Mouse (Mus musculus) urinary bladder, postnatal 4 days (tissue): Measurements from ENCODE around the gene Slc2a5.
A peak's percentile ranks its signal among the peaks of the same experiment; 100 is the strongest.

Experiments used
- DNase-seq, 2 experiments: peaks; one replicate each; pipeline ENCODE4 v3.0.0; 2021 to 2022; ENCODE audit warnings: low spot score in 2 of 2

The Slc2a5 gene

GRCm38 (mm10) chr4:150102822-150103221, 16.3 kb upstream of the Slc2a5 start:
- DNase-seq: no peak

DNA sequence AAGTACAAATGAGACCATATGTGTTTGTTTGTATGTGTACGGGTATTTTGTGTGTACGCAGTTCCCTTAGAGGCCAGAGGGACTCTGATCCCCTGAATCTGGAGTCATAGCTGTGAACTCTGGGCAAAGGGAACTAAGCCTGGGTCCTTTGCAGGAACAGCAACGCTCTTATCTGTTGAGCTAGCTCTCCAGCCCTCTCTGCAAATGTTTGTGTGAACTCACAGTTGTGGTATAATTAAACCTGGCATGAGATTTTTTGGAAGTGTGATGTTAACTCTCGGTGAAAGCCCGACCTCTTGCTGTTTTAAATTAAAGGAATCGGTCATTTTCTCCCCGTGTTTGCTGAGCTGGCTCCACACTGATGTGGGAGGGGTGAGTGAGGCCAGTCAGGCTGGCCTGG, 13.4 kb upstream of the Slc2a5 start:
- DNase-seq: no peak

DNA sequence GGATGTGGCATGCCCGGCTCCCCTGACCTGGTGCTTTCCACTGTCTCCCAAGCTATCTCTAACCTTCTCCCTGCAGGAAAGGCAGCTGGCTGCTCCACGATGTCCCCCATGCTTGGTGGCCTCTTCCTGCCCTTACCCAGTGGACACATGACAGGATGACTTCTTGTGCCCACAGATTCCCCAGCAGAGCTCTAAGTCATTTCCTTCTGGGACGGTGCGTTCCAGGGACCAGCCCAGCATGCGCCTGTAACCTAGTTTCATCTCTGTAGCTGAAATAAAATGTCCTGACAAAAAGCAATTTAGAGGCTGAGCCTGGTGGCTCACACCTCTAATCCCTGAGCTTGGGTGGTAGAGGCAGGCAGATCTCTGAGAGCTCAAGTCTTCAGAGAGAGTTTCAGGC, 12.4 kb upstream of the Slc2a5 start:
- DNase-seq: no peak

GRCm38 (mm10) chr4:150109636-150110035, 9.4 kb upstream of the Slc2a5 start:
- DNase-seq: no peak

DNA sequence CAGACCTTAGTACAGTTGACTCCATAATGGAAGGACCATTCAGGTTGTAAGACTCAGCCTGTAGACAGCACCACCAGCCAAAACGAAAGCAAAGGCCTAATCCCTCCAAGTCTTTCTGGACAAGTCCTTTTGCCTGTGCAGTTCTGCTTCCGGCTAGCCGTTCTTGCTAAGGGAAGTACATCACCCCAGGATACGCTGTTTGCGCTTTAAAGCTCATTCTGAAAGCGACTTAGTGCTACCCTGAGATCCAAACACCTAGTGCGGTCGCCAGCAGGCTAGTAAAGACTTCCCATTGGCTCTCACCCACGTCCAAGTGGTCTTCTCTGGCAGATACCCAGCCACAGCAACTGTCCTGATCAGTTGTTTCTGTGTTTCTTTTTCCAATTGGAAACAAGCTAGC, 8.7 kb upstream of the Slc2a5 start:
- DNase-seq: no peak

DNA sequence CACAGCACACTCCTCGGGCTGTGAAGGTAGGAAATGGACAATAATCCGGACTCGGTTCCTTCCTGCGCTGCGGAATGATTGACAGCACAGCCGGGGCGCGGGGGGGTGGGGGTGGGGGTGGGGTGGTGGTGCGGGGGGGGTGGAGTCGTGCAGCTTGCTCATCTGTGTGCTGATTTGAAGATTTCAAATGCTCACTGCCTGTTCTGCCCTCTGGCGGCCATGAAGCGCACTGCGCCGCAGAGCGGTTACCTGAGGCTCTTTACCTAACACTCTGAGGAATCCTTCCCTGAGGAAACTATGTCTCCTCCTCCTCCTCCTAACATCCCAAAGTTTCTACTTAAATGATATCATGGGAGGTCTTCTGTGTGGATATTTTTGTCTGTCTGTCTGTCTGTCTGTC, 6.2 kb upstream of the Slc2a5 start:
- no peak for DNase-seq

DNA sequence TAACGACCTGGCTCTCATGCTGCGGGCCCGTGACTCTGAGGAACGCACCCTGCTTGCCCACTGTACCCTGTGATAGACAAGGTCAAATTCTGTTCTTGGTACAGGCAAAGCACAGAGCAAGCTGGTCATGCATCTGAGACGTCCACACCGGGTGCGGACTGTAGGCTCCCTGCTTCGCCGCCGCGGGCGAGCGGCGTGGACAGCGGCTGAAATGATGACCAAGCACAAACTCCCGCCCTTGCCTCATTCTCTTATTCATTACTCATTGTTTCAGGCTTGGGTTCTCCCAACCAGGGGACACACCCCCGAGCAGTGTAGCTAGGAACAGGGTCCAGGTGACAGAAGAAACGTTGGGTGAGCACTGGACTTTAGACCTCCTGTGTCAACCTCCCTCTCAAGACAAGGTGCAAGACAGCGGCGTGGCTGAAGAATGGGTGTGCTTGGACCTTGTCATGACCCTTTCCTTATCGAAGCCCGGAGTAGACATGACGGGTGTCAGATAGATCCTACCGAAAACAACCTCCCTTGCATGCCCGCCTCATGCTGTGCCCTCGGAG, 4.5 kb upstream of the Slc2a5 start:
- DNase-seq: no peak

DNA sequence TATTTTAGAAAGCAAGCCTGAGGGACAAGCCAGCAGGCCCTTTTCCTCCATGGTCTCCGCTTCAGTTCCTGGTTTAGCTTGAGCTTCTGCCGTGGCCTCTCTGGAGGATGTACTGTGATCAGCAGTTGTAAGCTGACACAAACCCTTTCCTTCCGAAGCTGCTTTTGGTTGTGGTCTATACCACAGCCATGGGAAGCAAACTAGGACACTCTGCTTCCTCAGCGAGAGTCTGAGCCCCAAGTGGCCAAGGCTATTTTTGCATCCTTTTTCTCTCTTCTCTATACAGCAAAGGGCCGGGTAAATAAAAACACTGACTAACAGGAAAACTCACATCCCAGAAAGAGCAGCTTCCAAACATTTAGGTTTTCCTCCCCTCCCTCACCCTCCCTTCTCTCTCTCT, 1.8 kb upstream of the Slc2a5 start:
- no peak for DNase-seq

DNA sequence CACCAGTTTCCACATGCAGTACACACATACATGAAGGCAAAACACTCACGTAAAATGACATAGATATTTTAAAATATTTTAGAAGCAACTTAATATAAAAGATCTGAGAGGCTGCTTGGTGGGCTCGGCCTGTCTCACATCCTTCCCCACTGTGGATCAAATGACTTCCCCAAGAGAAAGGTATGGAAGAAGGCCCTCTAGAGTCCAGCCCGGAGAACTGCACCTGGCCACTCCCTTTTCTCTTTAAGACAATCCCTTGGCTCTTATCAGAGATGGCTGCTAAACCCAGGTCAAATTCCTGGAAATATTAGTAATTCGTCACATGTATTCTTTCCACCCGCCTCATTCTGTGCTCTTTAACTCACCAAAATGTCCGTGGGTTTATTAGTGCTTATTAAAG, 920 bp upstream of the Slc2a5 start:
- no peak for DNase-seq

- DNase-seq: no peak
Observed at GRCm38 (mm10) chr4:150119640-150120039, 557 bp downstream of the Slc2a5 start.

- no peak for DNase-seq
Observed at GRCm38 (mm10) chr4:150120173-150120833, 1.2 kb downstream of the Slc2a5 start.

GRCm38 (mm10) chr4:150121430-150121829, 2.3 kb downstream of the Slc2a5 start:
- DNase-seq: no peak

DNA sequence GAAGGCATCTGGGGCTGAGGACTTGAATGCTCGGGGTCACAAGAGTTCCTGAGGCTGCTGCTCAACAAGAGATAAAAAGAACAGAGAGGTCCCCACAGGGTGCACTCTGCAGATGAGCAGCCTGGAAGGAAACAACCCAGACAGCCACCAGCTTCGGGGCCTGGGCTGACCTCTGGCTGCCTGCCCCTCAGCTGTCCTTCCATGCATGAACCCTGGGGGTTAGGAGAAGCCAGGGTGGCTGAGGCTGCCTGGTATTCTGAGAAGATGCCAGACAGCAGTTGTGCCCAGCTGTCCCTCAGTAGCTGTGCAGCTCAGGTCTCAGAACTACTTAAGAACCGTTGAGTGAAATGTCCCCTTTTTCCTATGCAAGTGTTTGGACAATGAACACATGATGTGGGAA, 3.4 kb downstream of the Slc2a5 start:
- no peak for DNase-seq

DNA sequence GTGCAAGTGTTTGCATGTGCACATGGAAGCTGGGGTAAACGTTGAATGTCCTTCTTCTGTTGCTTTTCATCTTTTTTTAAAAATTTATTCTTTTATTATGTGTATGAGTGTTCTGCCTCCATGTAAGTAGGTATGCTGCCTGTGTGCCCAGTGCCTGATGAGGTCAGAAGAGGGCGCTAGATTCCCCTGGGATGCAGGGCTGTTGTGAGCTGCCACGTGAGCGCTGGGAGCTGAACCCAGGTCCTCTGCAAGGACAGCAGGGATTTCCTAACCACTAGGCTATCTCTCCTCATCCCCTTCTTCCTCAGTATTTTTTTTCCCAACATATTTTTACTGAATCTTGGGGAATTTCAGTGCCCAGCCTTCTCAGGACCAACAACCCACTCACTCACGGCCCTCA, 7.3 kb downstream of the Slc2a5 start:
- no peak for DNase-seq

GRCm38 (mm10) chr4:150127894-150128293, 8.8 kb downstream of the Slc2a5 start:
- DNase-seq: no peak

DNA sequence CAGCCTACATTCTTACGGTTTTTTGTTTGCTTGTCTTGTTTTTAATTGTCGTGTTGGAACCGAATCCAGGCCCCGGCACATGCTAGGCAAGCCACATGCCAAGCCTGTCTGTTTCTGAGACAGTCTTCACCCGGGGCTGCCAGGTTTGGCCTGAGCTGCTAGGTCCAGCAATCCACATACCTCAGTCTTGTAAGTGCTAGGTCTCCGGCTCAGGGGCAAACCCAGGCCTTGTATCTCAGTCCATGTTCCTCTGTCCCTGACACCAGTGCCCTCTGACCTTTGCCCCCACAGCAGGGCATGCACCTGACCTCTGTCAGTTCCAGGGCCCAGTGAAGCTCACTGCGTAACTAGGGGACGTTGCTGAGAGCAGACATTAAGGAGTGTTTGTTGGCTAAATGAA, 9.5 kb downstream of the Slc2a5 start:
- no peak for DNase-seq

DNA sequence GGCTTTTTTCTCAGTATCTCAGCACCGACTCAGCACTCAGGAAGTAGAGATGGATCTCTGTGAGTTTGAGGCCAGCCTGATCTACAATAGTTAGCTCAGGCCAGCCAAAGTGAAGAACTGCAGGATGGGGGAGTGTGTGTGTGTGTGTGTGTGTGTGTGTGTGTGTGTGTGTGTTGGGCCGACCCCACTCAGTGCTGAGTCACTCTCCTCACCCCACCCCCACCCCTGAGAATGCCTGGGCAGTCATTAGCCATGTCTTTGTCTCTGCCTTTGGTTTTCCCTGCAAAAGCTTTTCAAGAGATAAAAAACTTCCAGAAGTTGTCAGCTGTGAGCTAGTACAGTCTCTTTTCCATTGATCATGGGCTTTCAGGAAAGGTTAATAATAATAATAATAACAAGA, 11.6 kb downstream of the Slc2a5 start:
- DNase-seq: no peak

DNA sequence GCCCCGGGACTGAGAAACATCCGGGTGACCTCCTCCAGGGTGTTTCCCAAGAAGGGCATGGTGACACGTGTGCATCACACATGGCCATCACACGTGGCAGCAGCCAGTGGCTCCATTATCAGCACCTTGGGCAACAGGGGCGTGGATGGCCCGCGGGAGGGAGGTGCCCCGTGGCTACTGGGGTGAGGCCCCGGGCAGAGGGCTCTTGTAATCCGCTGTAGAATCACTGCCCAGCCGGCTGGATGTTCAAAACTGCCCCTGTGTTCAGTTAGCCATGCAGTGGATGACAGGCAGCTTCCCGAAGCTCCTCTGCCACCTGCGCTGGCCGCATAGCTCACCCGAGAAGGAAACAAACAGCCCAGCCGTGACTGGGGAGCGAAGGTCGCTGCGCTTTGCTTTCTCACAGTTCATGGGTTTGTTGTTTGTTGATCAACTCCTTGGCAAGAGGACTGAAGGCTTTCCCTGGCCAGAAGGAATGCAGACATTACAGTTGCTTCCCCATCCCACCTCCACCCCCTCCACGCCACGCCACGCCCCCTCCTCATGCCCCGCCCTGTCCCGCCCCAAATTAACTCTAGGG, 13.7 kb downstream of the Slc2a5 start:
- DNase-seq: no peak

DNA sequence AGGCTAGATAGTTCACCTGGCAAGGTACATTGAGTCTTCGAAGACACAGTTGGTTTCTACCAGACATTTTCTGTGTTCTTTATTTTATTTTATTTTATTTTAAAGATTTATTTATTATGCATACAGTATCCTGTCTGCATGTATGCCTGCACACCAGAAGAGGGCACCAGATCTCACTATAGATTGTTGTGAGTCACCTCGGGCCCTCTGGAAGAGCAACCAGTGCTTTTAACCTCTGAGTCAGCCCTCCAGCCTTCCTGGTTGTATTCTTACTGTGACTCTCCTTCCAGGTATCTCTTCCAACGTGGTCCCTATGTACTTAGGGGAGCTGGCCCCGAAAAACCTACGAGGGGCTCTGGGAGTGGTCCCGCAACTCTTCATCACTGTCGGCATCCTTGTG, 16.2 kb downstream of the Slc2a5 start:
- DNase-seq: no peak

- peak; percentile 53 to 83 for DNase-seq
Observed at GRCm38 (mm10) chr4:150136693-150137092, 17.6 kb downstream of the Slc2a5 start.

DNA sequence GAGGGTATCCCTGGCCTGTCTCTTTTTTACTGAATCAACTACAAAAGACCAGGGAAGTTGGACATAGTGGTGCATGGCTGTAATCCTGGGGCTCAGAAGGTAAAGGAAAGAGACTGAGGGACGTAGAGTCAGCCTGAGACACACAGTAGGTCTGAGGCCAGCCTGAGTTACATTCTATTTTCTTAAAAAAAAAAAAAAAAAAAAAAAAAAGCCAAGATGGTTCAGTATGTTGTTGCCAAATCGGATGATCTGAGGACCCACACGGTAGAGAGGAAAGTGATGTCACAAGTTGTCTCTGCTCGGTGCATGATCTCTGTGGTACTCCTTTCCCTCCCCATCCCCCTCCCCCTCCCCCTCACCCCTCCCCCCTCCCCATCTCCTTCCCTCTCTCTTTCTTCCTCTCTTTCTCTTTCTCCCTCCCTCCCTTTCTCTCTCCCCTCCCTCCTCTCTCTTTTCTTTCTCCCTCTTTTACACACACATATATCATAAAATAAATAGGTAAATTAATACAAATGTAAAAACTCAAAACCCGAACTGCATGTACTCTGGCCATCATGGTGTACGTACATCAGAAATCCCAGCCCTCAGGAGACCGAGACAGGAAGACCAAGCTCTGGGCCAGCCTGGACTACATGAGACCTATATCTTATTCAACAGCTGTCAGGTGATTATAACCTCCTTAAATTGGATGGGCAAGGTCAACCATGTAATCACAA, 18.4 kb downstream of the Slc2a5 start:
- no peak for DNase-seq

DNA sequence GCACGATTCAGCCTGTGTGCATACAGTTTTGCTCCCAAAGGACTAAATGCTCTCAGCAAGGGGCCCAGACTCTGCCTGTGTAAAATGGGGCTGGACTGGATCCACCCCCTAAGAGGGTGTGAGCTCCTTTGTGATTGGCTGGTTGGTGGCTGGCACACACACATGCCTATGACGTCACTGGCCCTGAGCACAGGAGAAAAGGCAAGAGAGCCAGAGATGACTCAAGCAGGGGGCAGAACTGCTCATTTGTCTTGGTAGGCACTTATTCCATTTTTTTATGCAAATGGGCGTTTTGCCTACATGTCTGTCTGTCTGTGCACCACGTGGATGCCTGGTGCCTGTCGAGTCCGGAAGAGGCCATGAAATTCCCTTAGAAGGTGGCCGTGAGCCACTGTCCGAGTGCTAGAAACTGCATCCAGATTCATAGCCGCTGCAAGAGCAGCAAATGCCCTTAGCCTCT, 19.0 kb downstream of the Slc2a5 start:
- DNase-seq: peak in 1 of 2 experiments; percentile 44

GRCm38 (mm10) chr4:150139090-150139489, 20.0 kb downstream of the Slc2a5 start:
- no peak for DNase-seq
